Mouse (Mus musculus): ENCODE data around the gene Limch1. TPM values are rescaled to one million over a fixed set of nuclear protein-coding genes. Genes with fewer than 3 reads are reported as not detected.
A peak's percentile ranks its signal among the peaks of the same experiment; 100 is the strongest.

Gene Limch1
- polyA plus RNA-seq, 1 experiment from 2014 or later: 6.1 TPM

DNA sequence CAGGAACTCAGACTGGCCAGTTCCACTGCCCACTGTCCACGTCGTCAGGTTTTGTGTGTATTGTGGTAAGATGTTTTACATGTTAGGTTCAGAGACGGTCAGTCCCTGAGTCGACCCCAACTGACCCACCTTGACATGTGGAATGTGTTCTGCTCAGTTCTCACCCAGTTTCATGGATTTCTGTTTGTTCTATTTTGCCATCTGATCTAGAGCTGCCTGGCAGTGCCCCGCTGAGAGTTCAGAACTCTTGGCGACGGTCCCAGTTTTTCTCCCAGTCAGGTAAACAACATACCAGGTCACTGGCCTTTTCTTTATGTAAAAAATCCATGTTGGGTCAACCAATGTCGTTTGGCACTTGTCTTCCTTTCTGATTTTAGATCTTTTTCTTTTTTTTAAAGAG is 279.5 kb downstream of the Limch1 start:
- no peaks in the 10 kb centered on the region for H3K27me3 ChIP-seq (ENCODE audit: control insufficient read depth, insufficient read depth, low read length)
- no peaks in the 10 kb centered on the region for H3K4me1 ChIP-seq (replicated peaks; ENCODE audit: control insufficient read depth, insufficient read depth)
- H3K4me2 ChIP-seq (replicated peaks; ENCODE audit: low read depth): no peak overlapping the region
- H3K9me3 ChIP-seq (ENCODE audit: control insufficient read depth, low read length): no peaks in the 10 kb centered on the region
- ATAC-seq (ENCODE audit: low FRiP score, low TSS enrichment) (no peak), DNase-seq (ENCODE audit: low spot score) (peak; percentile 44)
- H3K9ac ChIP-seq (ENCODE audit: low read length): no peak overlapping the region
- H3K4me3 ChIP-seq (ENCODE audit: low read depth, low read length): no peak overlapping the region
- TF ChIP-seq EP300 (optimal IDR thresholded peaks at IDR 0.05) (no peak), CTCF (IDR thresholded peaks at IDR 0.05; ENCODE audit: low read depth) (no peak)
- WGBS: 56% methylated on average over 8 of the region's 8 CpGs
- H3K36me3 ChIP-seq (ENCODE audit: control insufficient read depth, insufficient read depth, low read length): no peaks in the 10 kb centered on the region
- no peak overlapping the region for H3K27ac ChIP-seq (replicated peaks)

GRCm38 (mm10) chr5:67025581-67025980 is 280.0 kb downstream of the Limch1 start:
- Histone ChIP-seq H3K9me3 (ENCODE audit: control insufficient read depth, low read length) (no peaks in the 10 kb centered on the region), H3K27ac (replicated peaks) (no peak overlapping the region), H3K4me1 (replicated peaks; ENCODE audit: control insufficient read depth, insufficient read depth) (no peaks in the 10 kb centered on the region), H3K36me3 (ENCODE audit: control insufficient read depth, insufficient read depth, low read length) (no peaks in the 10 kb centered on the region), H3K27me3 (ENCODE audit: control insufficient read depth, insufficient read depth, low read length) (no peaks in the 10 kb centered on the region), H3K4me3 (ENCODE audit: low read depth, low read length) (no peak overlapping the region), H3K9ac (ENCODE audit: low read length) (no peak overlapping the region), H3K4me2 (replicated peaks; ENCODE audit: low read depth) (no peak overlapping the region)
- TF ChIP-seq EP300 (optimal IDR thresholded peaks at IDR 0.05): no peak
- ATAC-seq (ENCODE audit: low FRiP score, low TSS enrichment) (no peak), DNase-seq (ENCODE audit: low spot score) (no peak)
- 75% methylated on average over 8 of the region's 10 CpGs for WGBS

GRCm38 (mm10) chr5:67028786-67029185 is 283.2 kb downstream of the Limch1 start:
- Histone ChIP-seq H3K36me3 (ENCODE audit: control insufficient read depth, insufficient read depth, low read length) (no peaks in the 10 kb centered on the region), H3K9ac (ENCODE audit: low read length) (no peak overlapping the region), H3K27ac (replicated peaks) (no peak overlapping the region), H3K4me2 (replicated peaks; ENCODE audit: low read depth) (no peak overlapping the region), H3K27me3 (ENCODE audit: control insufficient read depth, insufficient read depth, low read length) (no peaks in the 10 kb centered on the region), H3K4me1 (replicated peaks; ENCODE audit: control insufficient read depth, insufficient read depth) (no peaks in the 10 kb centered on the region), H3K9me3 (ENCODE audit: control insufficient read depth, low read length) (no peaks in the 10 kb centered on the region), H3K4me3 (ENCODE audit: low read depth, low read length) (no peak overlapping the region)
- no peak for TF ChIP-seq CTCF (IDR thresholded peaks at IDR 0.05; ENCODE audit: low read depth)
- TF ChIP-seq EP300 (optimal IDR thresholded peaks at IDR 0.05): no peak
- ATAC-seq (ENCODE audit: low FRiP score, low TSS enrichment) (no peak), DNase-seq (ENCODE audit: low spot score) (no peak)
- 79% methylated on average over 16 of the region's 16 CpGs for WGBS

- TF ChIP-seq EP300 (optimal IDR thresholded peaks at IDR 0.05) (no peak), CTCF (IDR thresholded peaks at IDR 0.05; ENCODE audit: low read depth) (no peak)
- WGBS: 43% methylated on average over 3 of the region's 3 CpGs
- Histone ChIP-seq H3K36me3 (ENCODE audit: control insufficient read depth, insufficient read depth, low read length) (no peaks in the 10 kb centered on the region), H3K9me3 (ENCODE audit: control insufficient read depth, low read length) (no peaks in the 10 kb centered on the region), H3K27ac (replicated peaks) (no peak overlapping the region), H3K4me3 (ENCODE audit: low read depth, low read length) (no peak overlapping the region), H3K4me1 (replicated peaks; ENCODE audit: control insufficient read depth, insufficient read depth) (no peaks in the 10 kb centered on the region), H3K27me3 (ENCODE audit: control insufficient read depth, insufficient read depth, low read length) (no peaks in the 10 kb centered on the region), H3K4me2 (replicated peaks; ENCODE audit: low read depth) (no peak overlapping the region), H3K9ac (ENCODE audit: low read length) (no peak overlapping the region)
- DNase-seq (ENCODE audit: low spot score) (no peak), ATAC-seq (ENCODE audit: low FRiP score, low TSS enrichment) (no peak)
Measured at GRCm38 (mm10) chr5:67029946-67030345, 284.3 kb downstream of the Limch1 start.

- Histone ChIP-seq H3K36me3 (ENCODE audit: control insufficient read depth, insufficient read depth, low read length) (no peaks in the 10 kb centered on the region), H3K9me3 (ENCODE audit: control insufficient read depth, low read length) (no peaks in the 10 kb centered on the region), H3K4me3 (ENCODE audit: low read depth, low read length) (no peak overlapping the region), H3K27ac (replicated peaks) (no peak overlapping the region), H3K9ac (ENCODE audit: low read length) (no peak overlapping the region), H3K4me1 (replicated peaks; ENCODE audit: control insufficient read depth, insufficient read depth) (no peaks in the 10 kb centered on the region), H3K4me2 (replicated peaks; ENCODE audit: low read depth) (no peak overlapping the region), H3K27me3 (ENCODE audit: control insufficient read depth, insufficient read depth, low read length) (no peaks in the 10 kb centered on the region)
- WGBS: 62% methylated on average over 7 of the region's 7 CpGs
- DNase-seq (ENCODE audit: low spot score) (no peak), ATAC-seq (ENCODE audit: low FRiP score, low TSS enrichment) (no peak)
- TF ChIP-seq CTCF (IDR thresholded peaks at IDR 0.05; ENCODE audit: low read depth) (no peak), EP300 (optimal IDR thresholded peaks at IDR 0.05) (no peak)
Measured at GRCm38 (mm10) chr5:67032601-67033000, 287.0 kb downstream of the Limch1 start.

GRCm38 (mm10) chr5:67043932-67044331 is 298.3 kb downstream of the Limch1 start:
- H3K36me3 ChIP-seq (ENCODE audit: control insufficient read depth, insufficient read depth, low read length): no peaks in the 10 kb centered on the region
- H3K4me2 ChIP-seq (replicated peaks; ENCODE audit: low read depth): no peak overlapping the region
- WGBS: 68% methylated on average over 8 of the region's 9 CpGs
- H3K9me3 ChIP-seq (ENCODE audit: control insufficient read depth, low read length): no peaks in the 10 kb centered on the region
- no peak for TF ChIP-seq EP300 (optimal IDR thresholded peaks at IDR 0.05)
- TF ChIP-seq CTCF (IDR thresholded peaks at IDR 0.05; ENCODE audit: low read depth): no peak
- no peak overlapping the region for H3K27ac ChIP-seq (replicated peaks)
- no peaks in the 10 kb centered on the region for H3K27me3 ChIP-seq (ENCODE audit: control insufficient read depth, insufficient read depth, low read length)
- DNase-seq (ENCODE audit: low spot score): no peak
- H3K9ac ChIP-seq (ENCODE audit: low read length): no peak overlapping the region
- no peak overlapping the region for H3K4me3 ChIP-seq (ENCODE audit: low read depth, low read length)
- H3K4me1 ChIP-seq (replicated peaks; ENCODE audit: control insufficient read depth, insufficient read depth): no peaks in the 10 kb centered on the region
- ATAC-seq (ENCODE audit: low FRiP score, low TSS enrichment): no peak

All from stomach, postnatal 0 days (tissue).